Mouse (Mus musculus): ENCODE data around the gene Tspan14.

GRCm38 (mm10) chr14:40957607-40958006 lies 9.0 kb downstream of the Tspan14 start:
- no peak for TF ChIP-seq FLI1 (IDR thresholded peaks at IDR 0.05; ENCODE audit: low read length)
- TF ChIP-seq GATA1 (IDR thresholded peaks at IDR 0.05; ENCODE audit: borderline replicate concordance, low read length): no peak

All from megakaryocyte, embryonic 14.5 days (primary cell).